Mouse (Mus musculus): ENCODE measurements around the gene Fndc11. TPM values are rescaled to one million over a fixed set of nuclear protein-coding genes. Genes with fewer than 3 reads are reported as not detected.
A peak's percentile ranks its signal among the peaks of the same experiment; 100 is the strongest.
"Not testable (repeated sequence)": the region's sequence is repeated elsewhere in the genome, so short reads cannot be mapped to it uniquely, and the experiment has no call there.

Gene Fndc11
- polyA plus RNA-seq (2017; shearing (Covaris generic)) = 1 to 10 TPM in 1 of 2 experiments, under 1 TPM in 1; 0.73 to 1.1 TPM

GRCm38 (mm10) chr2:181219538-181220216, at the start of gene Fndc11:
Gene Fndc11 (plus strand): TSS chr2:181220013.
- ATAC-seq = peak; percentile 100

- ATAC-seq = no peak
These were observed 45.2 kb upstream of the Fndc11 start for GRCm38 (mm10) chr2:181174646-181175045.

GRCm38 (mm10) chr2:181178015-181178414, 41.8 kb upstream of the Fndc11 start:
- ATAC-seq = no peak

- no peak for ATAC-seq
These were observed 41.3 kb upstream of the Fndc11 start for GRCm38 (mm10) chr2:181178471-181178870.

GRCm38 (mm10) chr2:181180898-181181297, 38.9 kb upstream of the Fndc11 start:
- no peak for ATAC-seq

- ATAC-seq = peak; percentile 63
These were observed 33.2 kb upstream of the Fndc11 start for GRCm38 (mm10) chr2:181186635-181187034.

- peak; percentile 89 for ATAC-seq
These were observed 32.5 kb upstream of the Fndc11 start, which contains the start of gene Ppdpf for GRCm38 (mm10) chr2:181187121-181188000. Gene Ppdpf (plus strand): TSS chr2:181187247.

- ATAC-seq = peak; percentile 6
These were observed 31.1 kb upstream of the Fndc11 start for GRCm38 (mm10) chr2:181188681-181189080.

- no peak for ATAC-seq
These were observed 30.5 kb upstream of the Fndc11 start for GRCm38 (mm10) chr2:181189321-181189720.

- not testable (repeated sequence) for ATAC-seq
These were observed 28.4 kb upstream of the Fndc11 start for GRCm38 (mm10) chr2:181191385-181191784.

- ATAC-seq = no peak
These were observed 27.9 kb upstream of the Fndc11 start for GRCm38 (mm10) chr2:181191936-181192335.

GRCm38 (mm10) chr2:181193044-181193443, 26.8 kb upstream of the Fndc11 start:
- ATAC-seq = no peak

GRCm38 (mm10) chr2:181196628-181197300, 23.0 kb upstream of the Fndc11 start:
- ATAC-seq = no peak

GRCm38 (mm10) chr2:181201606-181202005, 18.2 kb upstream of the Fndc11 start:
- no peak for ATAC-seq

- no peak for ATAC-seq
These were observed 17.4 kb upstream of the Fndc11 start, which contains the start of gene Ptk6 for GRCm38 (mm10) chr2:181202422-181202821. Gene Ptk6 (minus strand): TSS chr2:181202789.

- no peak for ATAC-seq
These were observed 16.9 kb upstream of the Fndc11 start for GRCm38 (mm10) chr2:181202886-181203285.

- ATAC-seq = no peak
These were observed 14.1 kb upstream of the Fndc11 start for GRCm38 (mm10) chr2:181205678-181206077.

GRCm38 (mm10) chr2:181206118-181206517, 13.7 kb upstream of the Fndc11 start:
- no peak for ATAC-seq

- peak; percentile 45 for ATAC-seq
These were observed 7.3 kb upstream of the Fndc11 start for GRCm38 (mm10) chr2:181212389-181213020.

GRCm38 (mm10) chr2:181213021-181213445, 6.8 kb upstream of the Fndc11 start, which contains the start of gene Srms:
Gene Srms (minus strand): TSS chr2:181213185.
- ATAC-seq = peak; percentile 77

- ATAC-seq = no peak
These were observed 3.8 kb upstream of the Fndc11 start for GRCm38 (mm10) chr2:181216037-181216436.

GRCm38 (mm10) chr2:181218881-181219485, 830 bp upstream of the Fndc11 start:
- ATAC-seq = no peak
